Mouse (Mus musculus) testis, postnatal 10 days (tissue): ENCODE results near the gene Ap5s1.
A peak's percentile ranks its signal among the peaks of the same experiment; 100 is the strongest.
"Not testable (repeated sequence)": the region's sequence is repeated elsewhere in the genome, so short reads cannot be mapped to it uniquely, and the experiment has no call there.

Experiments
- DNase-seq: peaks from one replicate; pipeline ENCODE4 v3.0.0; 2021; ENCODE audit warnings: low spot score

Ap5s1 gene

GRCm38 (mm10) chr2:131221853-131222515, 15.1 kb downstream of the Ap5s1 start:
- DNase-seq = no peak

GRCm38 (mm10) chr2:131222562-131222961, 15.7 kb downstream of the Ap5s1 start:
- DNase-seq = no peak

GRCm38 (mm10) chr2:131223569-131223968, 16.7 kb downstream of the Ap5s1 start:
- DNase-seq = peak; percentile 53

GRCm38 (mm10) chr2:131225178-131225577, 18.3 kb downstream of the Ap5s1 start:
- no peak for DNase-seq

- not testable (repeated sequence) for DNase-seq
Measured at GRCm38 (mm10) chr2:131226669-131227068, 19.8 kb downstream of the Ap5s1 start.

- no peak for DNase-seq
Measured at GRCm38 (mm10) chr2:131227243-131227642, 20.4 kb downstream of the Ap5s1 start.

GRCm38 (mm10) chr2:131232558-131232957, 25.7 kb downstream of the Ap5s1 start:
- no peak for DNase-seq

GRCm38 (mm10) chr2:131233307-131234126, 26.6 kb downstream of the Ap5s1 start, which contains the start of gene Mavs:
Gene Mavs, plus strand, starts transcription at chr2:131234063.
- peak; percentile 96 for DNase-seq

- peak; percentile 65 for DNase-seq
Measured at GRCm38 (mm10) chr2:131234127-131234650, 27.3 kb downstream of the Ap5s1 start.

GRCm38 (mm10) chr2:131234970-131235635, 28.2 kb downstream of the Ap5s1 start:
- DNase-seq = no peak

GRCm38 (mm10) chr2:131242180-131242579, 35.3 kb downstream of the Ap5s1 start:
- no peak for DNase-seq

- no peak for DNase-seq
Measured at GRCm38 (mm10) chr2:131242929-131243328, 36.1 kb downstream of the Ap5s1 start.

- peak; percentile 81 for DNase-seq
Measured at GRCm38 (mm10) chr2:131253681-131254328, 46.9 kb downstream of the Ap5s1 start.

GRCm38 (mm10) chr2:131254329-131254713, 47.4 kb downstream of the Ap5s1 start:
- peak; percentile 74 for DNase-seq

- no peak for DNase-seq
Measured at GRCm38 (mm10) chr2:131255738-131256137, 48.9 kb downstream of the Ap5s1 start.

- DNase-seq = no peak
Measured at GRCm38 (mm10) chr2:131258693-131259092, 51.8 kb downstream of the Ap5s1 start.

GRCm38 (mm10) chr2:131260544-131261307, 53.8 kb downstream of the Ap5s1 start:
- DNase-seq = no peak

GRCm38 (mm10) chr2:131261481-131262212, 54.8 kb downstream of the Ap5s1 start:
- no peak for DNase-seq

- DNase-seq = peak; percentile 96
Measured at GRCm38 (mm10) chr2:131262213-131262672, 55.4 kb downstream of the Ap5s1 start, which contains the start of gene Pank2. Gene Pank2, plus strand, starts transcription at chr2:131262495.
